8 mouse cellular contexts compared by ENCODE assay signal in the genomic region with DNA sequence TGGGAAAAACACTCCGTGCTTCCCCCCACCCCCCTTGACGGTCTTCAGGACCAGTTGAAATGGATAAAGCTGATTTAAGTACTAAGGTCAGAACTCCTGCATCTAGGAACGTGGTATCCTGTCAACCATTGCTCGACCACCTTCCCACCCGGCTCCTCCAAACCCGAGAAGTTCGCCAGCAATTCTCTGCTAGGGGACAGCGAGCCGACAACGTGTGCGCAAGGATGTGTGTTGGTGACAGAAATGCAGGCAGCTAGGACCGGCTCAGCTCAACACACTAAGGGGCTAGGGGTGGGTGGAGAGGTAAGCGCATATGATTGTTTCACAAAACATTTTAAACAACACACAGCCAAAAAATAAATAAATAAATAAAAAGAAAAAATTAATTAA. TPM values are rescaled to one million over a fixed set of nuclear protein-coding genes. Genes with fewer than 3 reads are reported as not detected.
DNase-seq lines count a peak whose midpoint lies in the region; ATAC-seq lines count a peak whose summit lies in the region.

No protein-coding gene starts in this region.

- H3K9ac ChIP-seq in forebrain, embryonic 13.5 days = peak overlapping the region; percentile 89
- H3K9ac ChIP-seq in hindbrain, embryonic 14.5 days = peak overlapping the region; percentile 98
- H3K9ac ChIP-seq in limb, embryonic 12.5 days (replicated peaks) = peak overlapping the region; percentile 72
- peak overlapping the region; percentile 100 for H3K9ac ChIP-seq in midbrain, embryonic 15.5 days

- H3K4me2 ChIP-seq in forebrain, embryonic 13.5 days = peak overlapping the region; percentile 68
- peak overlapping the region; percentile 57 for H3K4me2 ChIP-seq in hindbrain, embryonic 14.5 days (replicated peaks)
- peak overlapping the region; percentile 75 for H3K4me2 ChIP-seq in limb, embryonic 12.5 days
- H3K4me2 ChIP-seq in midbrain, embryonic 15.5 days = peak overlapping the region; percentile 76

- peak; percentile 69 for DNase-seq in cerebellum, adult 11-12 months
- DNase-seq in cerebellum, adult 9-10 months = no peak
- peak; percentile 44 to 48 for DNase-seq in adrenal gland, postnatal 36 days
- DNase-seq in hindbrain, embryonic 14.5 days (ENCODE audit: low spot score) = peak; percentile 68
- DNase-seq in thymus, postnatal 0 days (ENCODE audit: low spot score) = peak; percentile 54

- H3K27me3 ChIP-seq in forebrain, embryonic 13.5 days = no peaks in the 10 kb centered on the region
- H3K27me3 ChIP-seq in hindbrain, embryonic 14.5 days (ENCODE audit: control insufficient read depth, insufficient read depth, low read length) = no peaks in the 10 kb centered on the region
- no peaks in the 10 kb centered on the region for H3K27me3 ChIP-seq in limb, embryonic 12.5 days
- no peaks in the 10 kb centered on the region for H3K27me3 ChIP-seq in midbrain, embryonic 15.5 days (replicated peaks)

- H3K27ac ChIP-seq in forebrain, embryonic 13.5 days = peak overlapping the region; percentile 100
- peak overlapping the region; percentile 100 for H3K27ac ChIP-seq in hindbrain, embryonic 14.5 days
- H3K27ac ChIP-seq in limb, embryonic 12.5 days = peak overlapping the region; percentile 100
- H3K27ac ChIP-seq in midbrain, embryonic 15.5 days = peak overlapping the region; percentile 100

- no peaks in the 10 kb centered on the region for H3K36me3 ChIP-seq in forebrain, embryonic 13.5 days (ENCODE audit: poor library complexity, severe bottlenecking)
- no peaks in the 10 kb centered on the region for H3K36me3 ChIP-seq in hindbrain, embryonic 14.5 days (replicated peaks; ENCODE audit: control insufficient read depth, insufficient read depth)
- no peaks in the 10 kb centered on the region for H3K36me3 ChIP-seq in limb, embryonic 12.5 days
- H3K36me3 ChIP-seq in midbrain, embryonic 15.5 days (replicated peaks) = no peaks in the 10 kb centered on the region

- H3K4me3 ChIP-seq in forebrain, embryonic 13.5 days = peak overlapping the region; percentile 69
- H3K4me3 ChIP-seq in hindbrain, embryonic 14.5 days (replicated peaks; ENCODE audit: low read length) = peak overlapping the region; percentile 78
- H3K4me3 ChIP-seq in limb, embryonic 12.5 days (replicated peaks) = peak overlapping the region; percentile 68
- peak overlapping the region; percentile 86 for H3K4me3 ChIP-seq in midbrain, embryonic 15.5 days

- ATAC-seq in forebrain, embryonic 13.5 days = no peak
- no peak for ATAC-seq in hindbrain, embryonic 14.5 days (ENCODE audit: low FRiP score)
- no peak for ATAC-seq in limb, embryonic 12.5 days (ENCODE audit: insufficient number of reproducible peaks, insufficient read depth, low FRiP score, low TSS enrichment, low read depth)
- ATAC-seq in midbrain, embryonic 15.5 days (replicated peaks) = no peak

- H3K9me3 ChIP-seq in forebrain, embryonic 13.5 days (replicated peaks) = no peaks in the 10 kb centered on the region
- no peaks in the 10 kb centered on the region for H3K9me3 ChIP-seq in hindbrain, embryonic 14.5 days (ENCODE audit: control insufficient read depth, low read length)
- H3K9me3 ChIP-seq in limb, embryonic 12.5 days = no peaks in the 10 kb centered on the region
- no peaks in the 10 kb centered on the region for H3K9me3 ChIP-seq in midbrain, embryonic 15.5 days

- WGBS in forebrain, embryonic 13.5 days = 1% methylated on average over 13 of the region's 13 CpGs
- WGBS in hindbrain, embryonic 14.5 days = under 1% methylated on average over 13 of the region's 13 CpGs
- under 1% methylated on average over 13 of the region's 13 CpGs for WGBS in limb, embryonic 12.5 days
- WGBS in midbrain, embryonic 15.5 days = under 1% methylated on average over 13 of the region's 13 CpGs

- H3K4me1 ChIP-seq in forebrain, embryonic 13.5 days = peaks cover 48% of the 10 kb centered on the region
- H3K4me1 ChIP-seq in hindbrain, embryonic 14.5 days (replicated peaks; ENCODE audit: control insufficient read depth, insufficient read depth, low read length) = peaks cover 38% of the 10 kb centered on the region
- peaks cover 39% of the 10 kb centered on the region for H3K4me1 ChIP-seq in limb, embryonic 12.5 days (replicated peaks)
- H3K4me1 ChIP-seq in midbrain, embryonic 15.5 days = peaks cover 44% of the 10 kb centered on the region

RNA-seq across cellular contexts. Expression of a gene that starts 1.7 kb away (rescaled TPM):
- 10 to 100 TPM; 16.6 to 20.8 TPM for total RNA-seq in adrenal gland, postnatal 36 days (2021)
- 66.4 and 76.8 TPM in 2 replicates for polyA plus RNA-seq in forebrain, embryonic 13.5 days (2015; fragmentation: Nextera tagmentation; extraction: Ambion mirVana)
- 80.1 and 86.6 TPM in 2 replicates for polyA plus RNA-seq in hindbrain, embryonic 14.5 days (2014; fragmentation: Nextera tagmentation; extraction: Ambion mirVana)
- 13.7 and 13.9 TPM in 2 replicates for polyA plus RNA-seq in limb, embryonic 12.5 days (2016; fragmentation: Nextera tagmentation; extraction: Ambion mirVana)
- polyA plus RNA-seq in midbrain, embryonic 15.5 days (2015; fragmentation: Nextera tagmentation; extraction: Ambion mirVana) = 117 and 118 TPM in 2 replicates
- 22.0 and 31.2 TPM in 2 replicates for polyA plus RNA-seq in thymus, postnatal 0 days (2015; fragmentation: Nextera tagmentation; extraction: Ambion mirVana)
